Mouse (Mus musculus): ENCODE results near the gene Tnni3k.

DNA sequence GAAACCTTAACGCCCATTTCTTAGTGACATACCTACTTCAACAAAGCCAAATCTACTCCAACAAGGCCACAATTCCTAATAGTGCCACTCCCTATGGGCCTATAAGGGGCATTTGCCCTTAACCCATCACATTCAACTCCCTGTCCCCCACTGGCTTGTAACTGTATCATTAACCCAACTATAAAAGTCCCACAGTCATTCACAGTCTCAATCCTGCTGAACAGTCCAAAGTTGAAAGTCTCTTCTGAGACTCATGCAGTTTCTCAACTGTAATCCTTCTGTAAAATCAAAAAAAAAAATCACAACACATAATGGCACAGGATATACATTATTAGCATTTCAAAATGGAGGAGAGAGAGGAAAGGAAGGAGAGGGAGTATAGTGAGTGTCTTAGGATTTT lies 44.1 kb upstream of the Tnni3k start:
- no peak for TF ChIP-seq CTCF (IDR thresholded peaks at IDR 0.05; ENCODE audit: borderline replicate concordance, insufficient read depth, low read length)
- no peak for TF ChIP-seq POLR2A (IDR thresholded peaks at IDR 0.05; ENCODE audit: low read depth, low read length)
